Mouse (Mus musculus): ENCODE results near the gene Nfkb2. TPM values are rescaled to one million over a fixed set of nuclear protein-coding genes. Genes with fewer than 3 reads are reported as not detected.

Nfkb2 gene
- total RNA-seq, 1 experiment from 2014 or later: 28.3 TPM

- peak; percentile 89 for DNase-seq
These were observed 4.8 kb downstream of the Nfkb2 start for GRCm38 (mm10) chr19:46308706-46309435.

GRCm38 (mm10) chr19:46309651-46310305 is 5.7 kb downstream of the Nfkb2 start:
- DNase-seq: no peak

GRCm38 (mm10) chr19:46310312-46310865 is 6.3 kb downstream of the Nfkb2 start:
- DNase-seq: no peak

GRCm38 (mm10) chr19:46311341-46311740 is 7.2 kb downstream of the Nfkb2 start:
- no peak for DNase-seq

GRCm38 (mm10) chr19:46312566-46312965 is 8.4 kb downstream of the Nfkb2 start:
- DNase-seq: no peak

- DNase-seq: no peak
These were observed 9.0 kb downstream of the Nfkb2 start for GRCm38 (mm10) chr19:46313116-46313515.

GRCm38 (mm10) chr19:46313591-46313990 is 9.5 kb downstream of the Nfkb2 start:
- DNase-seq: no peak

GRCm38 (mm10) chr19:46314151-46314601 is 10.1 kb downstream of the Nfkb2 start:
- DNase-seq: no peak

- DNase-seq: peak; percentile 24
These were observed 11.0 kb downstream of the Nfkb2 start for GRCm38 (mm10) chr19:46314872-46315742.

GRCm38 (mm10) chr19:46315752-46316610 is 11.9 kb downstream of the Nfkb2 start:
- peak; percentile 6 for DNase-seq

GRCm38 (mm10) chr19:46316846-46317545 is 12.9 kb downstream of the Nfkb2 start:
- DNase-seq: peak; percentile 3

- DNase-seq: no peak
These were observed 13.4 kb downstream of the Nfkb2 start for GRCm38 (mm10) chr19:46317546-46317885.

GRCm38 (mm10) chr19:46318031-46318471 is 13.9 kb downstream of the Nfkb2 start:
- DNase-seq: peak; percentile 55

- DNase-seq: peak; percentile 94
These were observed 14.7 kb downstream of the Nfkb2 start for GRCm38 (mm10) chr19:46318586-46319378.

GRCm38 (mm10) chr19:46320076-46320785 is 16.1 kb downstream of the Nfkb2 start:
- DNase-seq: peak; percentile 1

GRCm38 (mm10) chr19:46321101-46321943 is 17.2 kb downstream of the Nfkb2 start:
- peak; percentile 33 for DNase-seq

- DNase-seq: peak; percentile 1
These were observed 18.2 kb downstream of the Nfkb2 start for GRCm38 (mm10) chr19:46322144-46322995.

Measured in adrenal gland, postnatal 14 days (tissue).